Mouse (Mus musculus): ENCODE measurements around the gene Podn.

The Podn gene

DNA sequence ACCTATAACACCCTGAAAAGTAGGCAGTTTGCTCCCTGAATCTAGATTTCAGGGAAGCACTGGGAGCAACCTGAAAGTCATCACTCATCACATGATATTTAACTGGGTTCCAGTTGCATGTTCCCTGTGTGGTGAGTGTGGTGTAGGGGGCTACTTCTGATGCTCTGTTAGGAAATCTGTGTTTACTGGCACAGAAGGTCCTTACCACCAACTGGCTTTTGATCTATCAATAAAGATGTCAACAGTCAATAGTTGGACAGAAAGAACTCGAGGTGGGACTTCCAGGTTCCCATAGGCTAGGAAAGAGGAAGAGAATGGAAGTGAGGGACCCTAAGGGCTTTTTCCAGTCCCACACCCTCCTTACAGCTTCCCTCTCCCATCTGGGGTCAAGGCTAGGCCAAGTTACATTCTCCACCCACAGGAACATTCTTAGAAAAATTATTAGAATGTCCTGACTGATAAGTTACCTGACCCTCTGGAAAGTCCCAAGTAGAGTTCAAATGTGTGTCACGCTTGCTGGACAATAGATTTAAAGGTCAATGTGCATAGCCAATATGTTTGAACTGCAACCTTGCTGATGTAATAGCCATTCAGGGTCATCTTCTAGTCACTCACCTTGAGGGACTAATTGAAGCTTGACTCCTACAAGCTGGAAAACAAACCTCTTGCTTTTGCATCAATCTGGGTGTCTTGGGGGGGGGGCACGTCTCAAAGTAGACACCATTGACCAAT is 18.9 kb downstream of the Podn start:
- DNase-seq = no peak

DNA sequence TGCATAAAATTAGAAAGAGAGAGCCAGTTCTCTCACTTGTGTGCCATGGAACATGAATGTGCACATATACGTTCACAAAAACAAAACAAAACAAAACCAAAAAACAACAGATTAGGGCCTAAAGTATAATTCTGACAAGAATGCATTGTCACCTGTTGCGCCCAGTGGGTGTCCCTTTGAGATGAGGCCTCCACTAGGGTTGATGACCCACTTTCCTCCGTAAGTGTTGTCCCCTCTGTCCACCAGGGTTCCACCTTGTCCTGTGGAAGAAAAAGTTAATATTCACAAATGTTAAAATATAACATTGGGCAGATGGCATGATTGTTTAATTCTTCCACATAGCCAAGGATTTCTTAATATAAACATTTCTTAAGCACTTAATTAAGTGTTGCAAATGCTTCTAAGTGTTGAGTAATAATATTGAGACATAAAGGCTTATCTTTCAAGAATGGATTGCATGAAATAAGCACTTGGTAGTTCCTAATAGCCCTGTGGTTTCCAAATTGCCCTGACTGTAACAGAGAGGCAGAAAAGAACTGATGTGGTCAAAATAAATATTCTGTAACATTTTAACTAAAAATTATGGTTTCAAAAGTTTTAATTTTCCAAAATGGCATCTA is 21.9 kb downstream of the Podn start:
- DNase-seq = no peak

DNA sequence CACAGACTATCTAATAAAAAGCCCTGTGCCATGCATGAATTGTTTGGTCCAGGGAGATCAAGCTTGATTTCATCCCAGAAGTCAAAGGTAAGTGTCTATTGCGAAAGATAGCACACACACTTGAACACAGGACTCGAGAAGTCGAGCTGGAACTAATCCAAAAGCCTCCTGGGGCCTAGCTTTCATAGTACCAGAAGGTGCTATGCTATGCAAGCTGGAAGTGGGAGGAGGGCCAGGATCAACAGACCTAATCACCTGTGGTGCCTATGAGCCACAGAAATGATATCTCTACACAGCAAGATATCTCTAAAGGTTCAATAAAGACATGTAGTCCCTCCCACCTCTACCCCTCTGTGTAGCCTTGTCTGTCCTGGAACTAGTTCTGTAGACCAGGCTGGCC is 24.2 kb downstream of the Podn start:
- DNase-seq = no peak

DNA sequence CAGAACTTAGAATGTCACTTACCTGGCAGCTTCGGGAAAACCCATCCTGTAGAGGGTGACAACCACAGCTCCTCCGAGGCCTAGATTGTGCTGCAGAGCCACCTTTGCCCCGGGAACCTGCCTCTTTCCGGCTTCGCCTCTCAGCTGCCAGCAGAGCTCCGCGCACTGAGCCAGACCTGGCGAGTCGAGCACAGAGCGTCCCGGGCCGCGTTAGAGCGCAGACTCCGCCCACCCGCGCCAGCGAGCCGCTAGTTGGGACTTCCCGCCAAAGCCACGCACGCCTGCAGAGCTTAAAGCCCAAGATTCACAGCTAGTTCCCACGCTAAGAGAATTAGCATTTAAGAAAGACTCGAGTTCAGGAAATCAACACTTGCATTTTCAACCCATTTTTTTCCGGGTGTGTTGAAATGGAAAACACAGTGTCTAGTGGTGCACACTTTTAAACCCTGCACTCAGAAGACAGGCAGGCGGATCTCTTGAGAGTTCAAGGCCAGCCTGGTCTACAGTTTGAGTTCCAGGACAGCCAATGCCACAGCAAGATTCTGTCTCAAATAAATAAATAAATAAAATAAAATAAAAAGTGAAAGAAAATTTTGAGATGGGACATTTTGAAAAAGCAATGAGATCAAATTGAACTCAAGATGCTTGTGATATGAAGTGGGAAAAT is 24.9 kb downstream of the Podn start:
- peak; percentile 90 for DNase-seq

DNA sequence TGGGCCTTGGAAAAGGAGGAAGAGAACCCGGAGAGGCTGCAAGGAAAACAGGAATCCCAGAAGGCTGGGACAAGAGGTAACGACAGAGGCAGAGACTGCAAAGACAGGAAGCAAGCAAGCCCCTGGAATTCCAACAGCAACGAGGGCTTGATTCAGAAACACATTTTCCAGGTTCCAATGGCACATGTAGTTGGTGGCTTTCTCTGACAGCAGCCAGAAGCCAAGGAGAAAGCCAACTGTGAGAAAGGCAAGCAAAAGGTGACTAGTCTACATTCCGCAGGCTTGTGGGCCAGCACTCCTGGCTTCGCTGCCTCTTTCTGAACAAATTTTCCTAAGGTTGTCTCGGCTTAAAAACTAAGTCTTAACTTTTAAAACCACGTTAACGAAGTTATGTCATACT is 25.5 kb downstream of the Podn start:
- no peak for DNase-seq

DNA sequence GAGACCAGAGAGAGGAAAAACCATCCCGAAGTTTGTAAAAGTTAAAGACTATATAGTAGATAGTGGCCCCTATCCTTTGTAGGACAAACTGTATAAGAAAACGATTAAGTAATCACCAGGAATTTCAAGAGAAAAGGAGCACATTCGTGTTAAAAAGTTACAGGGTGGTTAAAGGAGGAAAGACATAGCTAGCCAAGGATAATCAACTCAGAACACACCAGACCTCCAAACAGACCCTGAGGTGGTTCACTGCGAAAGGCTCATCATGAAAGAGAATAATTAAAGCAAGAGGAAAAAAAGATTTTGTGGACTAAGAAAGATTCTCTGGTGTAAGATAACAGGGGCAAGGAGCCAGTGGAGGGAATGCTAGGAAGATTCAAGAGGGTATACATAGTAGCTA is 26.0 kb downstream of the Podn start:
- DNase-seq = no peak

DNA sequence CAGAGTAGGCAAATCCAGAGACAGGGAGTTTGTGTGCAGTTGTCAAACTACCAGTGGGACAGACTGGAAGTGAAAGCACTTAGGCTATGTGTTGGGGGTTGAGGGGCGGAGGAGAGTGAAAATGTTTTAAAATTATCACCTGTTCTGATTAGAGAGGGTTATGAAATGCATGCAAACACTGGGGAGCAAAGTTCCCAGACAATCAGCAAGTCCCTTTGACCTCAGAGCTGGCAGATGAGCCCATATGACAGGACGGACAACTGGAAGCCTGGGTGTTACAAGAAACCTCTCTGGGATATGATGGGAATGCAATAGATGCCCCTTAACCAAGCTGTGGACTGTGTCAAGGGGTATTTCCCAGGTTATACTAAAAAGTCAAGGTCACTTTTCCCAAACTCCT is 28.2 kb downstream of the Podn start:
- no peak for DNase-seq

DNA sequence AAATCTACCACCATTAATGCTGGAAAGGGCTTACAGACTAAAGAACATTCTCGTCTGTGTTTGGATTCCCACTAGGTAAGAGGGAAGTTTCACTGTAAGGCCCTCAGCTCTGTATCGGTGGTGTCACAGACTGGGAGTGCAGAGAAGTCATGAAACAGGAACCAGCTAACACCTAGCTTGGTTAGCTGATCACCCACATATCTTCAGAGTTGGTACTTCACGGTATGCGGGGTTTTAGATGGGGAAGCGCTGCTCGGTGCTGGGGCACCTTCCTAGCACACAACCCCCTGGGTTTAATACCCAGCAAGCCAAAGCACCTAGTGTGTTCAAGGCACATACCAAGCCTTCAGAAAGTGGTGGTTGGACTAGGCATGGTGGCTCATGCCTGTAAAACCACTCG is 29.0 kb downstream of the Podn start:
- no peak for DNase-seq

DNA sequence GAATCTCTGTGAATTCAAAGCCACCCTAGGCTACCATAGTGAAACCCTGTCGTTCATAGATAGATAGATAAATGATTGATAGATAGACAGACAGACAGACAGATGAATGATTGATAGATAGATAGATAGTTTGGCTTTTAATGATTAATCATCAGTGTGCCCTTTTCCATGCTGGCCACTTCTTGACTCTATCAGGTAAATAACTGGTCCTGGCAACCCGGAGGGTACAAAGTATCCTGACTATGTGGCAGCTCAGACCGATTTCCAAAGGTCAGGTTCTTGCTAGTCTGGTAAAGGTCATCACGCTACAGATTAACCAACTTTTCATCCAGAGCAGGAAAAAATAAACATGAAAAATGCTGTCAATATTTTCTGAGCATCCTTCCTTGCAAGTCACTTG is 29.7 kb downstream of the Podn start:
- DNase-seq = no peak

DNA sequence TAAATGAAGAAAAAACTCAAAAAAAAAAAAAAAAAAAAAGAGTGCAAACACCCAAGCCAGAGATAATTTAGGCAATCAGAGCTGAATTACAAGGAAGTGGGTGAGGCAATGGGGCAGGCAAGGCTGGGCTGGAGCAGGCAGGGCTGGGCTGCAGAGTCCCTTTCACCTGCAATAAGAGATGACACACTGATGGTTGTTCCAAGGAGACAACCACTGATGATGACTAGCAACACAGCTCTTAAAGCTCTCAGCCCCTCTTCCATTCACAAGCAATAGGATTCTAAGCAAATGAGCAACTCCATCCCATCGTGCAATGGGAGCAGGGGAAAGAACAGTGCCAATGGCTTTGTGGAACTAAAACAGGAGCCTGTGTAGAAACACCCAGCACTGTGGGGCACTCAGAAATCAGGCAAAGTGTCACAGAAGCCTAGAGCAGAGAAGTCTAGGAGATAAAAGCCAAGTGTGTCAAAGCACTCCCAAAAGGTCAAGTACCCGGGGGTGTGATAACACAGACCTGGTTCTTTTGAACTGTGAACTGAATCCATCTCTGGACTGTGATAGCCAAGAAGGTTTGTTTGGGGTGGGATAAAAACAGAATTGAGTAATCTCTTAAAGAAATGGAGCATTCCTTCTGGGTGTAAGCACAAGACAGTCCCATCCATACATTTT is 30.9 kb downstream of the Podn start:
- DNase-seq = no peak

DNA sequence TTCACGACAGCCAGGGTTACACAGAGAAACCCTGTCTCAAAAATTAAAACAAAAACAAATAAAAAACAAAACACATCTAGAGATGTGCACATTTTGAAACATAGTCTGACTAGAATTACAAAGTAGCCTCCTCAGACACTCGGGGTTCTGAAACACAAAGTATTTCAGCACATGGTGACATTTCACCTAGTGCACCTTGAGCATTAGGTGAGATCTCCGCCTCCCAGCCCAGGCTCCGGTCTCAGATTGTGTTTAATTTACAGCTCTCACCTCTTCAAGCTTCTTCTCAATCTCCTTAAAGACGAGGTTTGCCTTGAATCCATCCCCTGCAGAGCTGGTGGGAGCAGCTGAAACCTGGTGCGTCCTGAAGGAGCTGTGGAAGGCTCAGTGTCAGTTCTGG is 32.6 kb downstream of the Podn start:
- no peak for DNase-seq

DNA sequence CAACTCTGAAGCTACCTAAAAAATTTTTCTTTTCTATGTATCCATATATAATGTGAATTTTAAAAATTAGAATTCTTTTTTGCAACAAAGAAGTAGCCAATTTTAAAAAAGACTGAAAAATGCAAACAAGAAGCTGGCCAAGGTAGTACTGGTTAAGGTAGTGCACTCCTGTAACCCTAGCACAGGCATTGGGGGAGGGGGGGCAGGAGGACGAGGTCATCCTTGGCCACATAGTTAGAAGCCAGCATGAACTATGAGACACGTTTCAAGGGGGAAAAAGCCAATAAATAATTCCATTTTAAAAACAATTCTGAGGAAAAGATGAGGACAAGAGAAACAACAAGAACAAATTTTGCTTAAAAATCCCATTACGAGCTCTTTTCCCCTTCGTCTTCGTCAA is 33.7 kb downstream of the Podn start:
- DNase-seq = no peak

DNA sequence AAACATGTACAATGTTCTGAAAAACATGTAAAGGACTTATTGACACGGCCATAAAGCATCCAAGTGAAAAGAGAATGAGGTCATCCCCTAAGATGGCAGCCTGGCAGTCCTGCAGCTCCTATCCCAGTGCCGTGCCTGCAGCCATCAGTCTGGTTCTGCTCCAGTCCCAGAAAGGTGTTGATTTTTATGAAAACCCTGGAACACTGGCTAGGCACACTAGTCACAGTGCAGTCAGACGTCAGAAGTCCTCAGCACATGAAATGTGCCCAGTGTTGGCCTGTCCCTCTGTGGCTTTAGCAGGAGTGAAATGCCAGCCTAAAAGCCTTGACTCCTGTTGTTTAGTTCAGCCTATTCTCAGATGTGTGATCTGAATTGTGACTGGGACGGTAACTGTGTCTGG is 35.5 kb downstream of the Podn start:
- no peak for DNase-seq

DNA sequence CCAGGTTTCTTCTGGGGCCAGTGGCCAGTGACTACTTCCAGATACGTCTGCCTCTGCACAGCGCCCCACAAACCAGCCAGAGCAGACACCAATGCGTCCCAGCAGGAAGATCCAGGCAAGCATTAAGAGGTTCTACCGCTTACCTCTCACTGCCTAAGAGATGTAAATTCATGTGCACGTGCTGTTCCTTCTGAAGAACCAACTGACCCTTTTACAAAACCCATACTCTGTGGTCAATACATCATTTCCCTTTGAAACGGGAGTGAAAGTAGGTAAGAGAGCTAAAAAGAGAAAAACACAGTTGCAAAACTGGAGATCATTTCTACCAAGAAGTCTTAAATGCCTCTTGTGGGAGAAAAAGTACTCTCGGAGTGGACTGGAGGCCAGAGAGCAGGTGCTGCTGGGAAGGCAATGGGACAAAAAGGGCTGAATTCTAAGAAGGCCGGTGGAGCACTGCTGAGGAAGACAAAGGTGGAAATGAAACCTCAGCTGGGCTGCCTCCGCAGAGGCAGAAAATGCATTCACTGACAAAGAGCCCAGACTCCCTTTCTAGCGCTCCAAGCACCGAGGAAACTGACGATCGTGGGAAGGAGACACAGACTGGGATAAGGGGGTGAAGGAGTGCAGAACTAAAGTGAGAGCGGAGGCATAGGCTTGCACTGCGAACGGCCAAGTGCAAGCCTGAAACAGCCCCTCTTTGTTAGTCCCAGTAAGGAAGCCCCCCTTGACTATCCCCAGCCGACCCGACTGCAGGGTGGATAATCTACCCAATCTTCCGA is 36.5 kb downstream of the Podn start:
- DNase-seq = no peak

DNA sequence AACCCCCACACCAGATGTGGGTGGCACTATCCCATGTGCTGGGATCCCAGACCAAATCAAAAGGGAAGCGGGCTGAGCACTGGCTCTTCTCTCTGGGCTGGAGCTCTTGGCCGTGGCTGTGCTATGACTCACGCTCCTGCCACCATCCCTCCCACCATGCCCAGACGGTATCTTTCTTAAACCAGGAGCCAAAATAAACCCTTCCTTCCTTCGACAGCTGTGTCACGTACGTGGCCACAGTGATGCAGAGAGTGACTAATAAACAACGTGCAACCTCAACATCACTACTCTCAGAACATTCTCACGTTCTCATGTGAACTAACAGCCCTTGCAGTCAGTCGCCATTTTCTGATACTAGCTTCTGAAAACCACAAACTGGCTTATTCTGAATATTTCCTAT is 38.1 kb downstream of the Podn start:
- DNase-seq = no peak

DNA sequence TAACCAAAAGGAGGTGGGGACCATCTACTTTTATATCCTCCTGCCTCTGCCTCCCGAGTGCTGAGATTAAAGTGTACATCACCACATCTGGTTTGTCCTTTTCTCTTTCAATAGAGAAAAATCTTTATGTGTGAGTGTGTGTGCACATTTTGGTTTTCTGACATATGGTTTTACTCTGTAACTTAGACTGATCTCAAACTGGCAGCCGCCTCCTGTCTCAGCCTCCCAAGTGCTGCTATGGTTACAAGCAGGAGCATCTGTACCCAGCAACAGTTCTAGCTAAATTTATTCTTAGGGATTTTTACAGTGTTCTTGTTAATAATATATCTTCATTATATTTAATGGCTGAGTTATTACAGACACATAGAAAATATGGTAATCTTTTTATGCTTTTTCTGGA is 39.0 kb downstream of the Podn start:
- DNase-seq = no peak

DNA sequence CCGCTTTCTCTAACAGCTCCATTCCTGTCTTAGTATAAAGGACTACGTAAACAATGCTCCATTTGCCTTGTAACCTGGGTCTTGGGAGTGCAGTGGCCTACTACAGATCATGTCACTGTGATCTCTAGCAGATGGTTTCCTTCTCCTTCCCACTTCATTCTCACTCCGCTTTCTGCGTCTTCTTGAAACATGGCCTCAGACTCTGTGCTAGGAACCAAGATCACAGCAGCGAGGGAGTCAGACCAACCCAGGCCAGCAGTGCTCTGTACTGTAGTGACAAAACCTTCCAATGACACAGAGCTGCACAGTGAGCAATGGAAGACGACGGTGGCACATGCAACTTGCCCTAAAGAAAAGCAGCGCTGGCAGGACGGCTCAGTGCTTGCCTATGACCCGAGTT is 40.4 kb downstream of the Podn start:
- DNase-seq = no peak

DNA sequence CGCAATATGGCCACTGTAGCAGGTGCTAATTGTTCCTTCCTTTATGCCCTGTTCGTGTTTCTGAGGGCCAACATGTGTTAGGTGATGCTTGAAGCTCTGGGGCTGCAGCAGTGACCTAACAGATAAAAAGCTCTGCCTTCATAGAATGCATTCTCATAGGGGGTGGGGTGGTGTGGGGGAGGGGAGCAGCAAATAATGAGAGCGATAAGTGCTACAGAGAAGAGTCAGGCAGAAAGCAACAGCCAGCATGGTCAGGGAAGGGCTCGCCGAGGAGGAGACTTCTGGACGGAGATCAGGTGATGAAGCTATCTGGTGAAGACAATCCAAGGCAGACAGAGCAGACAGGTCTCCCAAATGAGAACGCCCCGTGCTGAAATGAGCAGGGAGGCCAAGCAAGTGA is 43.6 kb downstream of the Podn start:
- DNase-seq = no peak

DNA sequence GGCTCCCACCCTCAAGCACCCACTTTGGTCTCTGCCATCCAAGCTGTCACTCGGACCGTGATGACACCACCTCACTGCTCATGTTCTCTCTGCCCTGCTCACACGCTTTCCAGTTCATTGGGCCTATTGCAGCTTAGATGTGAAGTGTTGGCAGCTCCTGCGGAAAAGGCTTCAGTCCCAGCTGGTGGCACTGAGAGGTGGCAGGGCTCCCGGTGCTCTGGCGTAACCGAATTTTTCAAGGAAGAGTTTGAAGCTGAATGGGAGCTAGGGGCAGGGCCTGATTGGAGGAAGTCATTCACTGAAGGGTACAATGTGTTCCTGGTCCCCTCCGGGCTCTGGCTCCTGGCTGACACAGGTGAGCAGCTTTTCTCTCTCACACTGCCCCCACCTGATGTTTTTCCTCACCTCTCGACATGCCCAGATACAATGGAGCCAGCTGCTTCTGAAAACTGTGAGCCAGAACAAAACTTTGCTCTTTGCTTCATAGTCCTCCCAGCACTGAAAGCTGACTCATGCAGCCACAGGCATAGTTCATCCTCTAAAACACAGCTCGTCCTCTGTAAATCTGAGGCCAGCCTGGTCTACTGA is 44.5 kb downstream of the Podn start:
- peak; percentile 28 for DNase-seq

DNA sequence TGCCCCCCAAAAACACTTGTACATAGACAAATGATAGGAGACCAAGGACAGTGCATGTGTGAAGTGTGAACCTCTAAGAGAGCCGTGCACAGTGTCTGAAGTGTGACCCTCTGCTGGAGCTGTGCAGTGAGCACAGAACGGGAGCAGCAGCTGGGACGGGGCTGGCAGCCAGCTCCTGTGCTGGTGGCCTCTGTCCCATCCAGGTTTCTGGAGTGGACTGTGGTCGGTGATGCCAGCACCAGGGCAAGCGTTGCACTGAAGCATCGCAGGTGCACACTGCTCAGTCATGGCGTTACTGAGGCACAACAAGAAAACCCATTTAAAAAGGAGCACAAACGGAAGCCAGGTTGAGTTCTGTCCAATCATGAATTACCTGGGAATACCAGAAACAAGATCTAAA is 50.1 kb downstream of the Podn start:
- DNase-seq = no peak

DNA sequence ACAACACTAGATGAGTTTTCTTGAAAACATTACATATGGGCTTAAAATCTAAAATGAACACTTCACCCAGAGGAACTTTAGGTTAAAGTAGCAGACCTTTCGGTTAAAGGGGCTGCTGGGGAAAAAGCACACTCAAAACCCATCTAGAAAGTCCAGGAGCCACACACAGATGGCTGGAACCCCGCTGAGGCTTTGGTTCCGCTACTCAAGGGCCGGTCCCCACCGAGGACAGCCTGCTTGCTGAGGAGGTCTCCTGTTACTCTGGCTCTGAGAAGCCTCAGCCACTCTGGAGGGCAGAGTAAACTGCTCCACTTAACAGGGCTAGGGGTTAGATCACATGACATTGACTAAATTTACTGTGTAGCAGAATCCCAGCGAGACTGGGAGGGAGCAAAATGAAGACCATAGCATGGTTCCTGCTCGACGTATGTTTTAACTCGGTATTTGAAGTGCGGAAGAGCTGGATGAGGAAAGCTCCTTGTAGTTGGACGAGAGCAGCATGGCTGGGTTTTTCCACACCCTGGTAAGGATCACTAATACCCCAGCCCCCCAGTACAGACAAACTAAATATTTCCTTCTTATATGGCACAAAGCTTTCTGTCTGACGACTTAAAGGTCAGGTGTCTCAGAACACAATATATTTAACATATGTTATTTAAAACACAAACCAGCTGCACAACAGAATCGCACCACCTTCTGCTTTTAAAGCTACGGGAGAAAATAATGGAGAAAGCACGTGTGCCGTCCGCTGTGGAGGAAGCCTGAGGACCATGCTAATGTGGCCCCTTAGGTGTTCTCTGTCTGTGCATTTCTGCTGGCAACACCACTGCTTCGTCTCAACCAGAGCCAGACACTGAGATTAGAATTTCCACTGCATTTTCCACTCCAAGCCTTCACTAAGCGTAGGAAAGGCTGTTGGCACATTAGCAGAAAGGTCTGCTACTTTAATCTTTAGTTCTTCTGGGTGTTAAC is 50.8 kb downstream of the Podn start:
- DNase-seq = no peak

DNA sequence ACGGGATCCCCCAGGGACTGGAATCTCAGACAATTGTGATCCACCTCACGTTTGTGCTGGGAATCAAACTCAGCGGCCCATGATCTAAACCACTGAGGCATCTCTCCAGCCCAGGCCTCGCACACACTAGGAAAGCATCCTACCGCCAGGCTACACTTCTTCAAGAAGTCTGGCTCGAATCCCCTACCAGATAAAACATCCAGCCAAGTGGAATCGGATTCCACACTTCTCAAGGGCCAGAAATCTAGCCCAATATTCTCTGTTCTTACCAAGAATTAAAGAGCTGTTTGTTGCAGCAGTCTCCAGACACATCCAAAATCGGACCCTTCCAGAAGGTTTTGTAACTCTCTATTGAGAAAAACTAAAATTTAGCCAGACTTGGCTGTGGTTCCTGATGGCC is 59.2 kb downstream of the Podn start:
- DNase-seq = no peak

All from right cerebral cortex, postnatal 4 days (tissue).